Mouse (Mus musculus) central nervous system, embryonic 14 days (tissue): ENCODE results near the gene A730009L09Rik. TPM values are rescaled to one million over a fixed set of nuclear protein-coding genes. Genes with fewer than 3 reads are reported as not detected.

ENCODE experiments used
- polyA plus RNA-seq: library from polyadenylated mRNA; depleted of rRNA; stranded (reverse); fragments of >200 nt; gene quantifications from 2 replicates; pipeline ENCODE4 v1.2.3, GENCODE M21; 2012; rRNA removed

A730009L09Rik gene
- 0.01 and 0.03 TPM in 2 replicates for polyA plus RNA-seq

DNA sequence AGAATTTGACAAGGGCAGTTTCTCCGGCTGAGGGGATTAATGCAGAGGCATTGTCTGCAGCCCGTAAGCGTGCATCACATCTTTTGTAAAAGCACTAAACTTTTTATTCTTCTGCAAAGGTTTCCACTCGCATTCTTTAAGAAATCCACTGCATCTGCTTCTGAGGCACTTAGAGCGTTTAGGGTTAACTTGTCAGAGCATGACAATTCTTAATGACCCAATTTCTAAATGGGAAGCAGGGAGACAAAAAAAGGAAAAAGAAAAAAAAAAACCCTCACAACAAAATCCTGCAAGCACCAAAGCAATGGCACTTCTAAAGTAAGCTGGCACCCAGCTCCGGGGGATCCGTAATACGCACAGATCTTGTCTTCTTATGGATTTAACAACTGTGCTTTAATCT is at the start of gene A730009L09Rik:
TSS of gene A730009L09Rik (plus strand) at position 301 of the 400 bp plus-strand sequence.

Other genes with a start within 250 kb of the A730009L09Rik start
- 32.7 and 40.7 TPM in 2 replicates for gene Mrpl39, start 220.6 kb downstream of the A730009L09Rik start, polyA plus RNA-seq